Mouse (Mus musculus): Measurements from ENCODE around the gene Rbm6.

The Rbm6 gene

GRCm38 (mm10) chr9:107873137-107873536, at the start of gene Rbm6:
Rbm6 (minus strand) TSS chr9:107873237.
- no peak for DNase-seq (ENCODE audit: low spot score)

- DNase-seq (ENCODE audit: low spot score), result no peak
These were observed 46.4 kb upstream of the Rbm6 start for GRCm38 (mm10) chr9:107919441-107919840.

- no peak for DNase-seq (ENCODE audit: low spot score)
These were observed 45.8 kb upstream of the Rbm6 start for GRCm38 (mm10) chr9:107918884-107919283.

DNA sequence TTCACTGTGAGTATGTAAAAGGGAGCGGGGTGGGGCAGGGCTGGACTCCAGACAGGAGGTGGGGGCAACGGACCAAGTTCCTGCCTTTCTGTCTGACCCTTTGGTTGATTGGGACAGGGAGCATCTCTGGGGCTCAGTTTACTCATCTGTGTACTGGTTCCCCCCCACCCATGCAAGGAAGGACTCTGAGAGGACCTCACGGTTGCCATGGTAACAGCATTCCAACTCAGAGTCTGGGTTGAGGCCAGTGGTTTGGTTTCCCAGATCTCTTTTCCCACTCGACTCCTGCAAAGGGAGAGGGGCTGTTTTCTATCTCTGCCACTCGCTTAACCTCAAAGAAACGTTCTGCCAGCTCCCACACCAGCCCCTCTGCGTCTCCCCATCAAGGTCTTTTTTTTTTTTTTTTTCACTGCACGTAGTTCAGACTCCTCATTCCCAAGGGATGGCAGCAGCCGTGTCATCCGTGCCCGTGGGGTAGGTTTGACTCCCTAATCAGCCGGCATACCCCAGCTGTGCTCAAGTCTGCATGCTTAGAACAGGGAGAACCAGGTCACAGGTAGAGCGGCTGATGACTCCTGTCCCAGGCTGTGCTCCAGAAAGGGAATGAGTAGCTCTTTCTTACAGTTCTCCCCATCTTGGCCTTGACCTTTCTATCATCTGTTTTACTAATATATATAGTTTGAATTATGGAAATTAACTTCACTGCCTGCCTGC, 45.0 kb upstream of the Rbm6 start:
- DNase-seq (ENCODE audit: low spot score), result no peak

DNA sequence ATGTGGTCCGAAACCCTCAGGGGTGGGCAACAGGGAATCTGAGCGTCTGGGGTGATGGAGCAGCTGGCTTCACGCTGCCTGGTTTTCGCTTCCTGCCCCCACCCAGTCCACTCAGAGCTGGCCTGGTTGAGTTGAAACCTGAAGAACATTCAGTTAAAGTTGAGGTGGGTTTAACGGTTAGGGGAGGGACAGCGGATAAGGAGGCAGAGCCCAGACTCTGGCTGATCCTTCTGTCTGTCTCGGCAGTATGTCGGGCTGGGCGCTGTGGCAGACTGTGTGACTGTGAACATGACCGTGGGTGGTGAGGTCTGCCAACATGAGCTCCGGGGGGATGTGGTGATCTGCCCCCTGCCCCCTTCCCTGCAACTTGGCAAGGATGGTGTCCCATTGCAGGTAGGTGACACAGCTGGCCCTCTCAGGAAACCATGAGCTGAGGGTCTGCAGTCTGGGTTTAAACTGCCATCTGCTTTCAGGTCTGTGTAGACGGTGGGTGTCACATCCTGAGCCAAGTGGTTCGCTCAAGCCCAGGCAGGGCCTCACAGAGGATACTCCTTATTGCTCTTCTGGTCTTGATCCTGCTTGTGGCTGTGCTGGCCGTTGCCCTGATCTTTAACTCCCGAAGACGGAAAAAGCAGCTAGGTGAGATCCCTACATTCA, 41.9 kb upstream of the Rbm6 start:
- no peak for DNase-seq (ENCODE audit: low spot score)

DNA sequence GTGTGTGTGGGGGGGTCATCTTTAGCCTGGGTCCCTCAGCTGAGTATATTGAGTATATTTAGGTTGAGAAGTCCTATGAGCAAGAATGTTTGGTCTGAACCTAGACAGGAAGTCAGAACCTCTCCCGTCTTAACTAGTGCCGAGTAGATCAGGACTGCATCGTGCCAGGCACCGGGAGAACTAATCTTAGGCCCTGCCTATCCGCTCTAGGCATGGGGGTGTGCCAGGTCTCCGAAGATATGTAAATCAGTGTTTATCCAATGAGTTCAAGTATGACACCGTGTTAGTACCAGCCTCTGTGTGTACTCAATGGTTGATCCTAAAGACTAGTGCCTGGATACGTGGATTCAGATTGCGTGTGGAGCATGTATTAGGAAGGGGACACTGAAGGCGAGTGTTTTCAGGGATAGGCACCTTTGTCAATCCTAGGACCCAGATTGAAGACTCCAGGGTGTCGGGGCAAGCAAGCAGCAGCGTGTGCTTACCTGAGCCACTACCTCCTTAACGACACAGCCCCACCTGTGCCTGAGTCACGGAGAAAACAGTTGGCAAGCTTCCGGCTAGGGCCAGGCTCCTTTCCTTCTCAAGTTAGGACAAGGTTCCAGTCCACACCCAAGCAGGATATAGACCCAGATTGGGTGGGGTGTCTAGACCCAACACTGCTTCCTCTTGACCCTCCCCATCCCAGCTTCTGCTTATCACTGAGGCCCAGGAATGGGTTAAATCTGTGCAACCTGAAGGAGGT, 37.2 kb upstream of the Rbm6 start:
- no peak for DNase-seq (ENCODE audit: low spot score)

- no peak for DNase-seq (ENCODE audit: low spot score)
These were observed 35.5 kb upstream of the Rbm6 start for GRCm38 (mm10) chr9:107908410-107909158.

GRCm38 (mm10) chr9:107907801-107908120, 34.7 kb upstream of the Rbm6 start:
- no peak for DNase-seq (ENCODE audit: low spot score)

DNA sequence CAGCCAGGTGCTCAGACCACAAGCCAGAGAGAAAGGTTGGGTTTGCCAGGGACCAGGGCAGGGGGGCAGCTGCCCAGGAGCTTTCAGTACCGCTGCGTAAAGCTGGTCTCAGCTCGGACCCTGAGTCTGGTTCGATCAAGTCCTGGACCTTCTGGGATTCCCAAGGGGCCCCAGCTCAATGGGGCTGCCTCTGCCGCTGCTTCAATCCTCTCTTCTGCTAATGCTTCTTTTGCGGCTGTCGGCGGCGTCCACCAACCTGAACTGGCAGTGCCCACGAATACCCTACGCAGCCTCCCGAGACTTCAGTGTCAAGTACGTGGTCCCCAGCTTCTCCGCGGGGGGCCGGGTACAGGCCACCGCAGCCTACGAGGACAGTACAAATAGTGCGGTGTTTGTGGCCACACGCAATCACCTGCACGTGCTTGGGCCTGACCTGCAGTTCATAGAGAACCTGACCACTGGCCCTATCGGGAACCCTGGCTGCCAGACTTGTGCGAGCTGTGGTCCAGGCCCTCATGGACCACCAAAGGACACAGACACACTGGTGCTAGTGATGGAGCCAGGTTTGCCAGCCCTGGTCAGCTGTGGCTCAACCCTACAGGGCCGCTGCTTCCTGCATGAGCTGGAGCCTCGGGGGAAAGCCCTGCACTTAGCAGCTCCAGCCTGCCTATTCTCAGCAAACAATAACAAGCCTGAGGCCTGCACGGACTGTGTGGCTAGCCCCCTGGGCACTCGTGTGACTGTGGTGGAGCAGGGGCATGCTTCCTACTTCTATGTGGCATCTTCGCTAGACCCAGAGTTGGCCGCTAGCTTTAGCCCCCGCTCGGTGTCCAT, 34.1 kb upstream of the Rbm6 start:
- no peak for DNase-seq (ENCODE audit: low spot score)

GRCm38 (mm10) chr9:107906252-107906966, 33.4 kb upstream of the Rbm6 start, which contains the start of gene Mst1r:
Mst1r (plus strand) TSS chr9:107906873.
- peak; percentile 72 for DNase-seq (ENCODE audit: low spot score)

DNA sequence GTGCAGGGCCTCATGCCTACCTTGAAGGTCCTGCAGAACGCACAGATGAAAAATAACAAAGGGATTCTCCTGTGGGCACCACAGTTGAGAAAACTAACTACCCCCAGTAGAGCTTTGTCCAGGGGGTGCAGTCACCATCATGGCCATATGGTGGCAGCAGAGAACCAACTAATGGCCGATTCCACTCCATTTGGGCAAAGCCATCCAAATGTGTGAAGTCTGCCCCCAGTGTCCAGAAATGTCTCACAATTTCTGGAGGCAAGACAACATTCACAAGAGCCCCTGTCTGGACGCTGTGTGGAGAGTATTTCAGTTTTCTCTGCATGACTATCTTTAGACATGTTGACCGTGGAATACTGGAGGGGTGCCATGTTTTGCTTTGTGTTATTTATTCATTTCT, 31.7 kb upstream of the Rbm6 start:
- DNase-seq (ENCODE audit: low spot score), result peak; percentile 79

DNA sequence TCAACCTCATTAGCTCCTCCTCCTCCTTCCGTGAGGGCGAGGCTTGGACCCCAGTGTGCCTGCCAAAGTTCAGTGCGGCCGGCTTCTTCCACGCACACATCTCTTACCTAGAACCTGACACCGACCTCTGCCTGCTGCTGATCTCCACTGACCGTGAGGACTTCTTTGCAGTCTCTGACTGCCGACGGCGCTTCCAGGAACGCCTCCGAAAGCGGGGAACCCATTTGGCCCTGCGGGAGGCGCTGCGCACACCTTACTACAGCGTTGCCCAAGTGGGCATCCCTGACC, 28.5 kb upstream of the Rbm6 start:
- no peak for DNase-seq (ENCODE audit: low spot score)

DNA sequence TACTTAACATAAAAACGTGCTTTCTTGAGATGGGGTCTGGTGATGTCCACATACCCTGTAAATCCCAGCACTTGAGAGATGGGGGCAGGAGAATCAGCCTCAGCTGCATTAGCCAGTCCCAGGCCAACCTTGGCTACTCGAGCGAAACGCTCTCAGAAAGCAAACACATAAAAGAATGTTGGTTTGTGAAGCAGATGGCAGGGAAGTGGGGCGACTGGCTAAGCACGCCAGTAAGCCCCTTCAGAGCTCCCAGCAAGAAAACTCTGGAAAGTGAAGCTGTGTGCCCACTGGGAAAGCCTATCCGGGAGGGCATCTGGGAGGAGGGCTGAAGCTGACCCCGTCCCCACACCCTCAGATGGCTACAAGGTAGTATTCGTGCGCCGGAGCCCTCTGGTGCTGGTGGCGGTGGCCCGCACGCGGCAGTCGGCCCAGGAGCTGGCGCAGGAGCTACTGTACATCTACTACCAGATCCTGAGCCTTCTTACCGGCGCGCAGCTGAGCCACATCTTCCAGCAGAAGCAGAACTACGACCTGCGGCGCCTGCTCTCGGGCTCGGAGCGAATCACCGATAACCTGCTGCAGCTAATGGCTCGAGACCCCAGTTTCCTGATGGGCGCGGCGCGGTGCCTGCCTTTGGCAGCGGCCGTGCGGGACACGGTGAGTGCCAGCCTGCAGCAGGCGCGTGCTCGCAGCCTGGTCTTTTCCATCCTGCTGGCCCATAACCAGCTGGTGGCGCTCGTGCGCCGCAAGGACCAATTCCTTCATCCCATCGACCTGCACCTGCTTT, 28.0 kb upstream of the Rbm6 start:
- DNase-seq (ENCODE audit: low spot score), result peak; percentile 58

DNA sequence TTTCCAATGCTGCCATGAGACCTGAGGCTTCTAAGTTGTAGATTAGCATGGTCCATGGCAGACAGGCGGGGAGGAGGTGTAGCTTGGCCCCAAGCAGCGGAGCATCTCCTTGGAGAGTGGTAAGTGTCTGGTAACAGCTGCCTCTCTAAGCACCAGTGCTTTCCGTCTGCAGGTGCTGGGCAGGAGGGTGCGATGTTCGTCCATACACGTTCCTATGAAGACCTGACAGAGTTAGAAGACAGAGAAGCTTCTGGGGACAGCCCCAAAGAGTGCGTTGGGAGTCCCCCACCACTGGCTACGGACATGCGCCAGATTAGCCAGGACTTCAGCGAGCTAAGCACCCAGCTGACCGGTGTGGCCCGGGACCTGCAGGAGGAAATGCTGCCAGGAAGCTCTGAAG, 26.8 kb upstream of the Rbm6 start:
- DNase-seq (ENCODE audit: low spot score), result no peak

DNA sequence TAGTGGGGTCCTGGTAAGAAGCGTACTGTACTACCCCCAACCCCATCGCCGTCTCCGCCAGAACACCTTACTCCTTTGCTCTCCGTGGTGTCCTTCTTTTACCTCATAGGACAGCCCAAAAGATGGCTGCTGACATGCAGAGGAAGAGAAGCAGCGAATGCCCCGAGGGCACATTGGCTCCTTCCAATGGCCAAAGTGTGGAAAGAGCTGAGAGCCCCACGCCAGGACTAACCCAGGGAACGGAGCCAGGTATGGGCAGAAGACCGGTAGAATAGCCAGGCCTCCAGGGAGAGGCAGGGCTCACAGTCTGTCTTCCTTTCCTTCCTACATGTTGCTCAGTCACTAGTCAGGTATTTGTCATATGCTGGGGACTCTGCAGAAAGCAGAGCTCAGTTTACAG, 25.5 kb upstream of the Rbm6 start:
- no peak for DNase-seq (ENCODE audit: low spot score)

DNA sequence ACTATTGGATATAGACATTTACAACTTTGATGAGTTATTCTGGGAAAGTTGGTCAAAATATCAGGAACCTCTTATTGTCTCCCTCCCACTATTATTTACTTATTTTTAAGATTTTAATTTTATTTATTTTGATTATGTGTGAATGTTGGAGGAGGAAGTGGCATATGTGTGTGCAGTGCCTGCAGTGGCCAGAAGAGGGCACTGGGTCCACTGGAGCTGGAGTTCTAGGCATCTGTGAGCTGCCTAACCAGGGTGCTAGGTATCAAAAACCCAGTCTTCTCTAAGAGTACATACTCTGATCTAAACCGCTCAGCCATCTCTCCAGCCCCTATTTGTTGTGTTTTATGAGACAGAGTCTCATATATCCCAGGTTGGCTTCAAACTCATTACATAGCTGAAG, 18.0 kb upstream of the Rbm6 start:
- no peak for DNase-seq (ENCODE audit: low spot score)

- no peak for DNase-seq (ENCODE audit: low spot score)
These were observed 17.2 kb upstream of the Rbm6 start for GRCm38 (mm10) chr9:107890260-107890659.

DNA sequence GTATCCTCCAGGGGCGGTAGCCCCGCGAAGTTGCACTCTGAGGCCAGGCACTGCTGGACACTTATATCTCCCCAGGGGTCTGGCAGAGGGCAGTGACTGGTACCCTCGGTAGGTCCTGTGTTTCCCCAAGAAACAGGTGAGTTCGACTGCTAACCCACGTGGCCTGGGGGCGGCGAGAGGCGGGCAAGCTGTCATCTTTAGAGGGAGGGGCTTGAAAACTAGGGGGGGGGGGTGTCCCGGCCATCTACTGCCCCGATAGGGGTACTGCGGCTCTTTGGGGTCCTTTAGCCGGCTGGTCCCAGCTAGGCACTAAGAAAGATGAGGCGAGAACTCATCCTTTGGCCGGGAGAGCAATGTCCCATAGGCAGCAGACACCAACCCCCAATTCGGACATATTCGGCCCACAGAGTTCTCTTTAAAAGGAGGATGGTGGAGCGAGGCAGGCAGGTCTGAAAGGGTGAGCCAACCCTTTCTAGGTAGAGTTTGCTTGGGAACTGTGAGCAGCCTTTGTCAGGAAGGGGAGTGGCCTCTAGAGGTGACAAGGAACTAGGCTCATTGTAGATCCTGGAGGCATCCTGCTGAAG, 15.3 kb upstream of the Rbm6 start:
- no peak for DNase-seq (ENCODE audit: low spot score)

- DNase-seq (ENCODE audit: low spot score), result peak; percentile 69
These were observed 14.8 kb upstream of the Rbm6 start, which contains the start of gene Mon1a for GRCm38 (mm10) chr9:107887804-107888266. Mon1a (plus strand) TSS chr9:107888151.

GRCm38 (mm10) chr9:107880411-107880810, 7.4 kb upstream of the Rbm6 start:
- no peak for DNase-seq (ENCODE audit: low spot score)
